Mouse (Mus musculus): ENCODE data around the gene Id2.

- no peak for TF ChIP-seq E2F4 (IDR thresholded peaks at IDR 0.05; ENCODE audit: insufficient read depth)
- no peak for TF ChIP-seq POLR2A (IDR thresholded peaks at IDR 0.05; ENCODE audit: insufficient read length, low read depth)
These were observed 2.8 kb upstream of the Id2 start for GRCm38 (mm10) chr12:25099563-25100408.
